Mouse (Mus musculus): Measurements from ENCODE around the gene Nutm1. TPM values are rescaled to one million over a fixed set of nuclear protein-coding genes. Genes with fewer than 3 reads are reported as not detected.
"Not testable (repeated sequence)": the region's sequence is repeated elsewhere in the genome, so short reads cannot be mapped to it uniquely, and the experiment has no call there.

The Nutm1 gene
- not detected in 2 replicates for total RNA-seq (2021)
- long read RNA-seq: 0 reads

- DNase-seq: no peak
Measured at GRCm38 (mm10) chr2:112259241-112259962, at the start of gene Nutm1. Gene Nutm1, minus strand, starts transcription at chr2:112259291.

- no peak for DNase-seq
Measured at GRCm38 (mm10) chr2:112308671-112309070, 49.6 kb upstream of the Nutm1 start.

GRCm38 (mm10) chr2:112298221-112298620, 39.1 kb upstream of the Nutm1 start:
- DNase-seq: no peak

- no peak for DNase-seq
Measured at GRCm38 (mm10) chr2:112296211-112296610, 37.1 kb upstream of the Nutm1 start.

GRCm38 (mm10) chr2:112292823-112293222, 33.7 kb upstream of the Nutm1 start:
- no peak for DNase-seq

- no peak for DNase-seq
Measured at GRCm38 (mm10) chr2:112289507-112289906, 30.4 kb upstream of the Nutm1 start.

- DNase-seq: no peak
Measured at GRCm38 (mm10) chr2:112287059-112287458, 28.0 kb upstream of the Nutm1 start.

- DNase-seq: not testable (repeated sequence)
Measured at GRCm38 (mm10) chr2:112286062-112286461, 27.0 kb upstream of the Nutm1 start.

- DNase-seq: no peak
Measured at GRCm38 (mm10) chr2:112285031-112285390, 25.9 kb upstream of the Nutm1 start.

GRCm38 (mm10) chr2:112284363-112285030, 25.4 kb upstream of the Nutm1 start:
- DNase-seq: peak; percentile 49

GRCm38 (mm10) chr2:112282846-112283245, 23.8 kb upstream of the Nutm1 start:
- DNase-seq: no peak

- DNase-seq: no peak
Measured at GRCm38 (mm10) chr2:112276870-112277269, 17.8 kb upstream of the Nutm1 start.

- no peak for DNase-seq
Measured at GRCm38 (mm10) chr2:112273474-112273873, 14.4 kb upstream of the Nutm1 start.

- DNase-seq: no peak
Measured at GRCm38 (mm10) chr2:112272909-112273308, 13.8 kb upstream of the Nutm1 start.

- no peak for DNase-seq
Measured at GRCm38 (mm10) chr2:112270011-112270410, 10.9 kb upstream of the Nutm1 start.

- no peak for DNase-seq
Measured at GRCm38 (mm10) chr2:112267547-112268269, 8.6 kb upstream of the Nutm1 start.

GRCm38 (mm10) chr2:112266780-112267179, 7.7 kb upstream of the Nutm1 start:
- no peak for DNase-seq

GRCm38 (mm10) chr2:112266242-112266592, 7.1 kb upstream of the Nutm1 start, which contains the start of gene Gm21985:
Gene Gm21985, plus strand, starts transcription at chr2:112266314.
- DNase-seq: peak; percentile 69

GRCm38 (mm10) chr2:112265448-112266241, 6.6 kb upstream of the Nutm1 start, which contains the start of gene Slc12a6:
Gene Slc12a6, plus strand, starts transcription at chr2:112265825.
- peak; percentile 96 for DNase-seq

- DNase-seq: no peak
Measured at GRCm38 (mm10) chr2:112264364-112264763, 5.3 kb upstream of the Nutm1 start.

GRCm38 (mm10) chr2:112262779-112263295, 3.7 kb upstream of the Nutm1 start:
- DNase-seq: no peak
